Mouse (Mus musculus) hindbrain, embryonic 15.5 days (tissue): Measurements from ENCODE around the gene Cul7. TPM values are rescaled to one million over a fixed set of nuclear protein-coding genes. Genes with fewer than 3 reads are reported as not detected.

ENCODE experiments used
- ATAC-seq: fragments of 200-750 bp; cut with Nextera tagmentation; 2 replicates; pipeline ENCODE4 v1.8.0; 2017; ENCODE audit warnings: low read depth, moderate number of reproducible peaks, moderate TSS enrichment; ENCODE audit not compliant: low FRiP score
- H3K27ac ChIP-seq: fragments of 300-500 bp; sonication (generic); replicated peaks from 2 replicates; pipeline ENCODE4 v1.5.1; 2015; ENCODE audit warnings: mild to moderate bottlenecking, inconsistent platforms
- H3K27me3 ChIP-seq: fragments of 300-500 bp; sonication (generic); 2 replicates; pipeline ENCODE4 v1.6.1; 2015; ENCODE audit warnings: control low read depth, inconsistent platforms
- H3K36me3 ChIP-seq: fragments of 300-500 bp; sonication (generic); 2 replicates; pipeline ENCODE4 v1.6.1; 2015; ENCODE audit warnings: control low read depth, inconsistent platforms
- H3K4me1 ChIP-seq: fragments of 300-500 bp; sonication (generic); replicated peaks from 2 replicates; pipeline ENCODE4 v1.6.1; 2015; ENCODE audit warnings: control low read depth, inconsistent platforms
- H3K4me2 ChIP-seq: fragments of 300-500 bp; sonication (generic); 2 replicates; pipeline ENCODE4 v1.6.1; 2015; ENCODE audit warnings: moderate library complexity, mild to moderate bottlenecking, inconsistent platforms
- H3K4me3 ChIP-seq: fragments of 300-500 bp; sonication (generic); 2 replicates; pipeline ENCODE4 v1.5.1; 2015; ENCODE audit warnings: mild to moderate bottlenecking, inconsistent platforms
- H3K9ac ChIP-seq: fragments of 300-500 bp; sonication (generic); 2 replicates; pipeline ENCODE4 v1.6.1; 2015; ENCODE audit warnings: inconsistent platforms
- H3K9me3 ChIP-seq: fragments of 300-500 bp; sonication (generic); 2 replicates; pipeline ENCODE4 v1.6.1; 2016; ENCODE audit warnings: control low read depth, inconsistent platforms
- WGBS: fragments of 180-500 bp; shearing (Covaris S2); methylation state at CpG from one replicate; pipeline ENCODE4 v1.1.7; 2015; 5-methylcytosine and 5-hydroxymethylcytosine counted together
- polyA plus RNA-seq: library from polyadenylated mRNA; unstranded; fragments of >200 nt; fragmentation: Nextera tagmentation; extraction: Ambion mirVana; gene quantifications from 2 replicates; pipeline ENCODE4 v1.2.1, GENCODE M21; 2015

Gene Cul7
- polyA plus RNA-seq, 1 experiment from 2014 or later: 43.8 TPM

GRCm38 (mm10) chr17:46618394-46618768 lies 31.8 kb upstream of the Cul7 start:
- ATAC-seq: no peak
- peak overlapping the region; percentile 63 for H3K27ac ChIP-seq
- H3K27me3 ChIP-seq: no peaks in the 10 kb centered on the region
- no peak overlapping the region for H3K4me3 ChIP-seq
- H3K4me2 ChIP-seq: peak overlapping the region; percentile 34
- WGBS: 21% methylated on average over 6 of the region's 6 CpGs
- H3K9ac ChIP-seq: peak overlapping the region; percentile 20; the same call in 1 of the 2 replicates
- H3K36me3 ChIP-seq: no peaks in the 10 kb centered on the region
- peaks cover 63% of the 10 kb centered on the region for H3K4me1 ChIP-seq
- H3K9me3 ChIP-seq: no peaks in the 10 kb centered on the region

DNA sequence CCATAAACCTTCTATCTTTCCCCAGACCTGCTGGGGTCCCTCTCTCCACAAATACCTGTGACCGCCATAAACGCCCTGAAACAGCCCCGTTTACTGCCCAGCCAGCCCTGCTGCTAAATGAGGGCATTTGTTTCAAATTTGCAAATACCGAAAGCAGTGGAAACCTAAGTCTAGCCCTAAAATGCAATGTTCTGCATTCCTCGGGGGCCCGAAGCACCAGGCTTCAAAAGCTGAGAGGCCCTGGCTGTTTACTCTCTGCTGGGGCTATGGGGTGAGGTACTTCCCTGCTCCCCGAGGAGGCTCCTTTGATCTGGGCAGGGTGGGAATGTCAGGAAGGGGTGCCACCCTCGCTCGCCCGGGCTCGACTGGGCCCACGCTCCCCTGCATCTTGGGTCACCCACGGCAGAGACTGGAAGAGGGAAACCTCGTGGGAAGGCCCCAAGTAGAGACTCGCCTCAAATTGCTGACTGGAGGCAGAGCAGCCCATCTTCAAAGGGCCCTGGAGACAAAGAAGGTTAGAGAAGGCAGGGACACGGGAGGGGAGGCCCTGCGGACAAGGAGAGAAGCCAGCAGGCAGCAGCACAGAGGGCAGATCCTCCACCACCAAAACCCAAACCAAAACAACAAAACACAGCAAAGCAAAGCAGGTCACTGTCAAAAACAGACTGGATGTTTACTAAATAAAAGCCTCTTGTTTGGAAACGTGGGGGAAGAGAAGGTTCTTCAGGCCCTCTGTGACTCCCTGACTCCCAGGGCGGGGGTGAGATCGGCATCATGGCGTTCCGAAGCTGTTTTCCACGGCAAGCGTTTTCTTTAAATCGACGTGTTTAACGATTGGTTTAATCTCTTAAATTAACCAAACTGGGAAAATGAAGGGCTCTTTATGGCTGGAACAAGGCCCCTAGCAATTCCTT lies 31.1 kb upstream of the Cul7 start:
- peak overlapping the region; percentile 20 for H3K9ac ChIP-seq
- no peak for ATAC-seq
- peaks cover 63% of the 10 kb centered on the region for H3K4me1 ChIP-seq
- no peaks in the 10 kb centered on the region for H3K27me3 ChIP-seq
- 9% methylated on average over 27 of the region's 27 CpGs for WGBS
- H3K27ac ChIP-seq: peak overlapping the region; percentile 63
- no peaks in the 10 kb centered on the region for H3K9me3 ChIP-seq
- no peaks in the 10 kb centered on the region for H3K36me3 ChIP-seq
- peak overlapping the region; percentile 34 for H3K4me2 ChIP-seq
- no peak overlapping the region for H3K4me3 ChIP-seq

GRCm38 (mm10) chr17:46619683-46620357 lies 30.3 kb upstream of the Cul7 start:
- Histone ChIP-seq H3K36me3 (no peaks in the 10 kb centered on the region), H3K27ac (peak overlapping the region; percentile 63), H3K9ac (no peak overlapping the region), H3K9me3 (no peaks in the 10 kb centered on the region), H3K4me2 (peak overlapping the region; percentile 34), H3K4me1 (peaks cover 70% of the 10 kb centered on the region), H3K27me3 (no peaks in the 10 kb centered on the region), H3K4me3 (no peak overlapping the region)
- 30% methylated on average over 16 of the region's 16 CpGs for WGBS
- ATAC-seq: no peak

- H3K4me1 ChIP-seq: peaks cover 71% of the 10 kb centered on the region
- H3K9me3 ChIP-seq: no peaks in the 10 kb centered on the region
- no peaks in the 10 kb centered on the region for H3K36me3 ChIP-seq
- no peak for ATAC-seq
- H3K9ac ChIP-seq: no peak overlapping the region; the same call in 1 of the 2 replicates
- H3K27ac ChIP-seq: peak overlapping the region; percentile 54; the same call in 1 of the 2 replicates
- peak overlapping the region; percentile 22; the same call in 1 of the 2 replicates for H3K4me2 ChIP-seq
- H3K4me3 ChIP-seq: no peak overlapping the region
- no peaks in the 10 kb centered on the region for H3K27me3 ChIP-seq
- 51% methylated on average over 15 of the region's 15 CpGs for WGBS
These were observed 28.8 kb upstream of the Cul7 start for GRCm38 (mm10) chr17:46621324-46621723.

DNA sequence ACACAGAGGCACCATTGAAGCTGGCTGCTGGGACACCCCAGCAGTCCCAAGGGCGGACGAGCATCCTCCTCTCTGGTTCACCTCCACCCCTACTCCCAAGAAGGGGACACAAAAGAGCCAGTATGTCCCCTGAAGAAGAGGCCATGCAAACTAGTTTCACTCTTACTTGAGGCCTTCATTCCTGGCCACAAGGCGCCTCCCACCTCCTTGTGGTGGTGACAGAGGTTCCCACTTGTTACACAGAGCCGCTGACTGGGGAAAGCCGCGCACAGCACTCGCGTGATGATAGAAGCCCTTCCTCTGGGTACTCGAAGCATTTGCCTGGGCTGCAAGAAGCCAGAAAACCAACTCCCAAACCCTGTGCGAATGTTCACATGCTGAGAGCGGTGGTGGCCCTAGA lies 27.9 kb upstream of the Cul7 start:
- H3K27me3 ChIP-seq: no peaks in the 10 kb centered on the region
- WGBS: 87% methylated on average over 11 of the region's 11 CpGs
- peaks cover 74% of the 10 kb centered on the region for H3K4me1 ChIP-seq
- H3K4me3 ChIP-seq: no peak overlapping the region
- no peak overlapping the region for H3K27ac ChIP-seq
- no peak for ATAC-seq
- H3K9ac ChIP-seq: no peak overlapping the region
- H3K4me2 ChIP-seq: no peak overlapping the region
- no peaks in the 10 kb centered on the region for H3K36me3 ChIP-seq
- H3K9me3 ChIP-seq: no peaks in the 10 kb centered on the region

GRCm38 (mm10) chr17:46623819-46624557 lies 26.1 kb upstream of the Cul7 start:
- H3K27me3 ChIP-seq: no peaks in the 10 kb centered on the region
- no peak overlapping the region for H3K4me3 ChIP-seq
- H3K4me1 ChIP-seq: peaks cover 70% of the 10 kb centered on the region
- peak overlapping the region; percentile 46; the same call in 1 of the 2 replicates for H3K27ac ChIP-seq
- WGBS: 21% methylated on average over 10 of the region's 10 CpGs
- H3K9ac ChIP-seq: no peak overlapping the region
- no peaks in the 10 kb centered on the region for H3K9me3 ChIP-seq
- ATAC-seq: no peak
- no peaks in the 10 kb centered on the region for H3K36me3 ChIP-seq
- 0 out of 2 replicates have a peak overlapping the region, but pooled peaks have one; percentile 22 for H3K4me2 ChIP-seq

- Histone ChIP-seq H3K4me3 (no peak overlapping the region), H3K9me3 (no peaks in the 10 kb centered on the region), H3K27me3 (no peaks in the 10 kb centered on the region), H3K4me1 (peaks cover 65% of the 10 kb centered on the region), H3K27ac (no peak overlapping the region), H3K4me2 (0 out of 2 replicates have a peak overlapping the region, but pooled peaks have one; percentile 22), H3K36me3 (no peaks in the 10 kb centered on the region), H3K9ac (no peak overlapping the region)
- 62% methylated on average over 12 of the region's 12 CpGs for WGBS
- ATAC-seq: no peak
These were observed 25.5 kb upstream of the Cul7 start for GRCm38 (mm10) chr17:46624598-46624997.

GRCm38 (mm10) chr17:46627409-46627808 lies 22.7 kb upstream of the Cul7 start:
- Histone ChIP-seq H3K9me3 (no peaks in the 10 kb centered on the region), H3K4me3 (peak overlapping the region; percentile 58), H3K36me3 (peaks cover 9% of the 10 kb centered on the region), H3K4me2 (peak overlapping the region; percentile 73), H3K4me1 (peaks cover 45% of the 10 kb centered on the region), H3K9ac (no peak overlapping the region), H3K27me3 (no peaks in the 10 kb centered on the region), H3K27ac (no peak overlapping the region)
- WGBS: 68% methylated on average over 6 of the region's 6 CpGs
- no peak for ATAC-seq

DNA sequence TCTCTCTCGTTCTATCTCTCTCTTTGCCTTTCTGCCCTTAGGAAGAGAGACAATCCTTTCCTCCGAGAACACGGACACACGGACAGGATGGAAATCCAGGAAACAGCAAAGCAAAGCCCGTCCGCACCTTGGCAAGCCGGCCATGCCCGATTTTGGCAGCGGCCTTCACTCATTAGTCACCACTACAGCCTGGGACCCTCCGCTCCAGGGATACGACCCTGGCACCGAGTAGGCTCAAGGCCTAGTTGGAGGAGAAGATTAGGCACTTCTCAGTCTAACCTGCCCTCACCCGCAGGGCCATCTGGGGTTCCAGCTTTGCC lies 21.7 kb upstream of the Cul7 start:
- Histone ChIP-seq H3K9me3 (no peaks in the 10 kb centered on the region), H3K4me2 (peak overlapping the region; percentile 73), H3K36me3 (peaks cover 16% of the 10 kb centered on the region), H3K9ac (peak overlapping the region; percentile 73), H3K27ac (peak overlapping the region; percentile 86), H3K27me3 (no peaks in the 10 kb centered on the region), H3K4me3 (peak overlapping the region; percentile 58), H3K4me1 (peaks cover 43% of the 10 kb centered on the region)
- 1% methylated on average over 13 of the region's 13 CpGs for WGBS
- peak; percentile 11; the same call in 1 of the 2 replicates for ATAC-seq

DNA sequence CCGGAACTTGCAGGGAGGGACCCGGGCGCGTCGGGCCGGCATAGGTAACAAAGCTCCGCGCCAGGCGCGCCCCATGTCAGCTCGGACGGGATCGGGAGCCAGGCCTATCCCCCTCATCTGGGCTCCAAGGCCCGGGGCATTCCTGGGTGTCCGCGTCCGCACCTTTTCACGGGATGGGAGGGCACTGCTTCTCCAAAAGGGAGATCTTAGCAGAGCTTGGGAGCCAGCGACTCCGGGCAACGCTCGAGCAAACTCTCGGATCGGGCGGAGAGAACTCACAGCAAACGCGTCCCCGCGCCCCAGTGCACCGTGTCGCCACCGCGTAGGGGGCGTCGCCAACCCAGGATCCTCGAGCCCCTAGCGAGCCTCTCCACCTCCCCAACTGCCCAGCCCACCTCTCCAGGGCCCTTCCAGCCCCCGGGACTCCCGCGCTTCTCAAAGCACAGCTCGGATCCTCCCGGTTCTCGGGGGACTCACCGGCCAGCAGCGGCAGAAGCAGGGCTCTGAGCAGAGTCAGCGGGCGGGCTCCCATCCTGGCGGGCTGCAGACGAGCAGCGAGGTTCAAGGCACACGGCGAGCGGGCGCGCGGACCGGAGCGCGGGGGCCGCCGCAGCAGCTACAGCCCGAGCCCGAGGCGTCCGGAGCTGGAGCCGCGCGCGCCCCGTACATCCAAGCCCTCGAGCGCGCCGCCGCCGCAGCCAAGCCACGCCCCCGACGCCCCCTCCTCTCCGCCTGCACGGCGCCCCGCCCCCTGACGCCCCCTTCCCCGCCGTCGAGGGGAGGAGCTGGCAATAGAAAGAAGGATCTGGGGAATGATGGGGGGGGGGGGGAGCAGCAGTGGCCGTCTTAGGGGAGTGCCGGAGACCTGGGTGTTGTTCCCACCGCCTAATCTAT lies 21.1 kb upstream of the Cul7 start, which contains the start of gene Ptk7:
Gene Ptk7, minus strand, starts transcription at position 714 of the 894 bp plus-strand sequence.
- H3K4me1 ChIP-seq: peaks cover 37% of the 10 kb centered on the region
- peak; percentile 79 for ATAC-seq
- H3K9ac ChIP-seq: peak within 1 kb of the TSS; percentile 73
- peak within 1 kb of the TSS; percentile 58 for H3K4me3 ChIP-seq
- no peaks in the 10 kb centered on the region for H3K27me3 ChIP-seq
- under 1% methylated on average over 61 of the region's 90 CpGs for WGBS
- H3K36me3 ChIP-seq: peaks cover 16% of the 10 kb centered on the region
- H3K27ac ChIP-seq: peak within 1 kb of the TSS; percentile 86
- H3K4me2 ChIP-seq: peak within 1 kb of the TSS; percentile 73
- H3K9me3 ChIP-seq: no peaks in the 10 kb centered on the region
